Mouse (Mus musculus): ENCODE data around the gene Abcb6.

- TF ChIP-seq ZC3H11A (IDR thresholded peaks at IDR 0.05; ENCODE audit: borderline replicate concordance, low read depth, low read length) (no peak), MAFK (IDR thresholded peaks at IDR 0.05; ENCODE audit: insufficient read depth, low read depth, low read length) (no peak)
These were observed 37.7 kb upstream of the Abcb6 start for GRCm38 (mm10) chr1:75217893-75218226.
